Mouse (Mus musculus) cerebellum, postnatal 25 days (tissue): ENCODE measurements around the gene Ptprt.

ENCODE experiments used
- DNase-seq, 2 experiments: peaks; one replicate each; pipeline ENCODE4 v3.0.0; 2021; ENCODE audit warnings: mixed read lengths in 2 of 2

Ptprt gene

GRCm38 (mm10) chr2:162401316-162402100 is 259.4 kb downstream of the Ptprt start:
- DNase-seq = peak; percentile 15 to 36

DNA sequence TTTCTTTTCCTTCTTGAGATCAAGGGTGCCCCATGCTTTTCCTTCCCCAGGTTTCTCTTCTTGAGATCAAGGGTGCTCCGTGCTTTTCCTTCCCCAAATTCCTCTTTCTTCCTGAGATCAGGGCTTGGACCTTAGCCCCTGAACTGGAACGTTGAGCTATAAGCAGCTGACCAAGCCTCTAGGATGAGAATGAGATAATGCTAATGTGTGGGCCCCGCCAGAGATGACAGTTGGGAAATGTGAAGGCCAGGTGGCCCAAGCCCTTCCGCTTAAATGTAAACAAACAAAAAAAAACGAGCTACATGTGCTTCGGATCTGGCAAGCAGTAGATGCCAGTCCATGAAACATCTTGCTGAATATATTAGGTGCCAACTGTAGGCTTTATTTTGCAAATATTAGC is 266.3 kb downstream of the Ptprt start:
- peak; percentile 54 to 55 for DNase-seq

DNA sequence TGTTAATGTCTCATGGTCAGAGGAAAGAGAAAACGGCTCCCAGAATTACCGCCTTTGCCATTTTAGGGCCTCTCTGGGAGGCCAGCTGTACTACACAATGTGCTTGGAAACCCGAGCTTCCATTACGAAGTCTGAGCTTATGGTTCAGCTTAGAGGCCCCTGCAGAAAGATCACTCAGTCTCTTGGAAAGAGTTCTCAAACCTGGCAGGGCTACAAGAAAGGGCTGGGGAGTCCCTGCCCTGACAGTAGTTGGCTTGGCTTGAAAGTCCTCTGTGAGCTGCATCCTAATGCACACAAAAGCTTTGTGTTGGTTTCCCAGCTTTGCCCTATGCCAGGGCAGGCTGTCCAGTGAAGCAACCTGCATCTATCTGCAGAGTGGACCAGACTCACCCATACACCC is 269.1 kb downstream of the Ptprt start:
- peak; percentile 25 to 39 for DNase-seq

DNA sequence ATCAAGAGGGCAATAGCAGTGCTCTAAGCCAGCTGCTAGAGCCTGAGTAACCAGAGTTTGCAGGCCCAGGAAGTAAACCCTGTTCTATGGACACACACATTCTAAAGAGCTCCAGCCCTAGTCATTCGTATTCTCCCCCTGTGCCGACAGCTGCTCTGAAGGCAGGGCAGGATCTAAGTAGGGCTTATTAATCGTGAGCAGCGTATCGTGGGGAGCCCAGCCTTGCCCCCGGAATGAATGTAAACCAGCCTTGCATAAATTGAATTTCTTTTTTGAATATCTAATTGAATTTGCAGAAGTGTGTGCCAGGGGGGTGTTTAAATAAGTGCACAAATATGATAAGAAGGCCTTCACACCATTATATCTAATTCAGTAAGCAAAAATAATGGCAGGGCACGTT is 283.6 kb downstream of the Ptprt start:
- no peak for DNase-seq

DNA sequence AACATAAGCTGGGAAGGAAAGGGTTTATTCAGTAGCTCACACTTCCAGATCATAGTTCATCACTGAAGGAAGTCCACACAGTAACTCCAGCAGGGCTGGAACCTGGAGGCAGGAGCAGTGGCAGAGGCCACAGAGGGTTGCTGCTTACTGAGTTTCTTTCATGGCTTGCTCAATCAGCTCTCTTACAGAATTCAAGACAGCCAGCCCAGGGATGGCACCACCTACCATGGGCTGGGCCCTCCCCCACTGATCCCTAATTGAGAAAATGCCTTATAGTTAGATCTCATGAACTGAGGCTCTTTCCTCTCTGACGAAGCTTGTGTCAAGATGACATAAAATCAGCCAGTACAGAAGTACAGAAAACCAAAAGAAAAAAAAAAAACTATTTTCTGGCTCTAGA is 311.9 kb downstream of the Ptprt start:
- DNase-seq = no peak

DNA sequence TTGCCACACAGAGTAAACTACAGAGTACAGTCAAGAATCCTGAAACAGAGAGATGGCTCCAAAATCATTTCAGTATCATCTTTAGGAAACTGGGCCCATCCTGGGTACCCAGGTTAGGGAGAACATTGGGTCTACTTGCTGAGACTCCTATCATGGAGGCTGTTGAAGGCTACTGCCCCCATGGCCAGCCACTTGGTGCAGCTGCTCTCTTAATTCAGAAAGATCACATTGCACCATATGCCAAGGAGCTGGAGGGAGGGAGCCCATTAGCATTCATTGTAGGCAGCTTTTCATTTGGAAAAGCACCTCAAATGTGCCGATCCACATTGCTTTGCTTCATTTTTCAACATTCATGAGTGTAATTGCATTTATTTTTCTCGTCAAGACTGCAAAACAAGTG is 319.1 kb downstream of the Ptprt start:
- no peak for DNase-seq

DNA sequence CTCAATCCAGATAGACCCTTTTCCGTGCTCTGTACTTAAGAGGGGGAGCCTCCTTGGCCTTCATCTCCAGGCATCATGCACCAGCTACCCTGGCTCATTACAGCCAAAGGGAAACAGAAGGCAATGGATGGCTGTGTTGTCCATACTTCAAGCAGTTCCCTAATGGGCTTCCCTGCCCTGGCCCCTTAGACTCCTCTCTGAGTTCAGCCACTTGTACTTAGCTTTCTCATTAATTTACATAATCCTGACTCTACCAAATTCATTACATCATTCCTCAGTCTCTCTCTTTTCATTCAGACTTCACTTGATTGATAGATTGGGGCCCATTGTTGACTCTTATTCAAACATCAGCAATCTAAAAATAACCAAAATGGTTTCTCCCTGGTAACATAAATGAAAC is 320.7 kb downstream of the Ptprt start:
- DNase-seq = no peak

- no peak for DNase-seq
These were observed 328.8 kb downstream of the Ptprt start for GRCm38 (mm10) chr2:162332066-162332683.

DNA sequence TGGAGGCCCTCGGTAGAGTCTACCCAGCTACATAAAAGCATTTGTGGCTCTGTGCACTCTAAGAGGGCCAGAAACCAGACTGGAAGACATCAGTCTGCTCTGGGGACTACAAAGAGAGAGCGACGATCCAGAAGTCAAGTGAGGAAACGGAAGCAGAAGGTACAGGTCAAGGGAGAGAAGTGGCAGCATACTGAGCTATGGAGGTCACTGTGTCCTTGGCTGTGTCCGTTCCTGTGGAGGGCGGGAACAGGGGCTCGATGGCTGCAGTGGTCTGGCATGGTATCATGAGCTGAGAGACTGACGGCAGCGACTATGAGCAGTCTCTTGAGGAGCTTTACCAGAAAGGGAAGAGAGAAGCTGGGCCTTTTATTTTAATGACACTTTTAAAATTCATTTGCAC is 331.5 kb downstream of the Ptprt start:
- no peak for DNase-seq

DNA sequence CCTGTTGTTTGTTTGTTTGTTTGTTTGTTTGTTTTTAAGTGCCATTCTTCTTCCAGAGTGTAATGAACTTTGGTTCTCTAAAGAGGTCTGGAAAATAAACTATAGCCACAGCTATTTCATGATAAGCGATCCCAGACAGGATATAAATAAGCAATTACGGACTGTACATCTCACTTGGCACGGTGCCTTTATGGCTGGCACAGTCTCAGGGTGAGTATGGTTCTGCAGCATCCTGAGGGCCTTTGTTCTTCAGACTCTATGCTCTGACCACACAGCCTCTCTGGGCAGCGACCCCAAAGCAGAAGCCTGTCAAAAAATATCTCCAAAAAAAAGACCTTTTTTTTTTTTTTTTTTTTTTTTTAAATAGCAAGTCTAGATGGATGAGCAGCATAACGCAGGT is 338.5 kb downstream of the Ptprt start:
- DNase-seq = peak; percentile 49 to 68

DNA sequence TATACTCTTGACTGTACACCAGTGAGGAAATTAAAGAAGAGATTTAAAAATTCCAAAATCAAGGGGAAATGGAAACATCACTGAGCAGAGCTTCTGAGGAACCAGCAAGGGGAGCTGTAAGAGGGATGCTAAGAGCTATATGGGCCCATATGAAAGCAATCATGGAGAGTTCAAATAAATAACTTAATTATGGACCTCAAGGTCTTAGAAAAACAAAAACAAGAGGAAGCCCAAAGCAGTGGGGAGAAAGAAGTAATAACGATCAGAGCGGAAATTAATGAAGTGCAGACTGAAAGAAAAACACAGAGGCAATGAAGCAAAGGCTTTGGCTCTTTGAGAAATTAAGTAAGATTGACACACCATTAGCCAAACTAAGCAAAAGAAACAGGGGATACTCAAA is 353.0 kb downstream of the Ptprt start:
- DNase-seq = no peak

GRCm38 (mm10) chr2:162294070-162294469 is 366.9 kb downstream of the Ptprt start:
- DNase-seq = peak in 1 of 2 experiments; percentile 14

DNA sequence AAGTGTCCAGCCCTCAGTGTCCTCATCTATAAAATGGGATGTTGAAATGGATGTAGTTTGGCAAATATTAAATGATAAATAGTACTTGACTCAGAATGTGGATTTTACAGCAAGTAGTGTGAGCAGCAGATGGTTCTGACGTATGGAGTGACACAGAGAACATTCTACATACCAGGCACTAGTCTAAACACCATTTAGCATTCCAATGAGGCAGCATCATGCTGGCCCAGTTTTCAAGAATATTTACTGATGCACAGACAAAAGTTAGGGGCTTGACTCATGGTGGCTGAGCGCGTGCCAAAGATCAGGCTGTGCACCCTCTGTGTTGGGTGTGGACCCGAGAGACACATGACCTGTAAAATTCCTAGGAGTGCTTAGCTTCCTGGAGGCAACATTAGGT is 378.3 kb downstream of the Ptprt start:
- DNase-seq = peak in 1 of 2 experiments; percentile 28

GRCm38 (mm10) chr2:162282121-162282520 is 378.8 kb downstream of the Ptprt start:
- DNase-seq = peak; percentile 12 to 18

DNA sequence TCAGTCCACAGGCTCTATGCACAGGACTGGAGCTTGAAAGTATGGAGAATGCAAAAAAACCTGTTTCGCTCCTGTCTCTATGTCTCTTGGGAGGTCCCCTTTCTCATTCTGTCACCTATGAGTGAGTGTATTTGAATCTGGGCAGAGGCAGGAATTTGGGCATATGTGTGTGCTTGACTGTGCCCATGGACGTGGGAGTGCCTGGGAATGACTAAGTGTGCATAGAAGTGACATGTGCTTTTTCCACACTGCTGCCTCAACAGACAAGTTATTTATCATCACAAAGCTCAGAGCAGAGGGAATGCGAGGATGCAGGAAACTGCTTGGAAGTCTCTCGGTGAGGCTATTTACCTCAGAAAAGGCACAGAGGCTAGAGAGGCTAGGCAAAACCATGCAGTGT is 387.1 kb downstream of the Ptprt start:
- no peak for DNase-seq

- DNase-seq = no peak
These were observed 409.7 kb downstream of the Ptprt start for GRCm38 (mm10) chr2:162251272-162251671.

GRCm38 (mm10) chr2:162248296-162248695 is 412.7 kb downstream of the Ptprt start:
- DNase-seq = peak; percentile 67 to 79

DNA sequence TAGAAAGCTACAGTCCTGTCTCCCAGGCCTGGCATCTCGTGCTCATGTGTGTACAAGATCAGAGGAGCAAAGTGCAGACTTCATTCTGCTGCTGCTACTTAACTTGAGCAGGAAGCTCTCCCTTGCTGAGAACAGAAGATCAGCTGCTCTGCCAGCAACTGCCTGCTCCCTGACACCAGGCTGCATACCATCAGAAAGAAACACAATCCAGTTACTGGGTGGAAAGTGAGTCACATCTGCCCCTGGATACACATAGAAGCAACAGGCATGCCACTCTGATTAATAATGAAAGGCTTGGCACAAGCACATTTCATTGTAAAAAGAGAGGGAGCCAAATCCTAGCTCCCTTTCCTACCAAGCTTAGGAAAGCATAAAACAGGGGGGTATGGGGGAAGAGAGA is 438.5 kb downstream of the Ptprt start:
- no peak for DNase-seq

DNA sequence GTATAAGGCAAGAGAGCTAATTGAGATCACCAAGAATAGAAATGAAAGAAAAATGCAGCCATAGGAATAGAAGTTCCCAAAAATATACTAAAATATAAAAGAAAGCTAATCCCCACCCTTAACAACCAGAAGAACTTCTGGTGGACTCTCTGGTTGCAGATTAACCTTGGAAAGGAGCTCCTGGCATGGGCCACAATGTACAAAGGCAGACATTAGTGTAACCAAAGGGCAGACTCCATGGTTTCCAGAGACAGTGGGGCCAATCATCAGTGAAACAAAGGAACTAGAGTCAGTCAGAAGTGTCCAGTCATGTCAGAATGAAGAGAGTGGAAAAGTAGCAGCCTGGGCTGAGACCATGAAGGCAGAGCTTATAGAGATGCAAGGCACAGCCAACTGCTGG is 440.4 kb downstream of the Ptprt start:
- no peak for DNase-seq

DNA sequence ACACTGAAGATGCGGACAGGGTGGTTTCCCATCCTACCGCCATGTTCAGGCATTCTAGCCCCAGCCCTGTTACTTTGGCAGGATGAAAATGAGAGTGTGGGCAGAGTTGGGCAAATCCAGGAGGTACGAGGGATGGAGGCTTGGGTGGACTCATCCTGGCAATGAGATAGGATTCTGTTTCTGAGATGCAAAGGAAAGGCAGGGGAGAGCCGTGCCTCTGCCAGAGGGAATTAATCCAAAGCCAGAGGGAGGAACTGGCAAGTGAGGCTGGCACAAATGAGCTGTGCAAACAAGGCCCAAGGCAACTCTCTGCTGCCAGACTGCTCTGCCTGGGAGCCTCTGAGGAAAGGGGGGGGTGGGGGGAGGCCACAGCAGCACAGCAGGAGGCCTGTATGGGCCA is 441.4 kb downstream of the Ptprt start:
- DNase-seq = peak; percentile 72 to 73

GRCm38 (mm10) chr2:162217896-162218295 is 443.1 kb downstream of the Ptprt start:
- DNase-seq = peak in 1 of 2 experiments; percentile 7

DNA sequence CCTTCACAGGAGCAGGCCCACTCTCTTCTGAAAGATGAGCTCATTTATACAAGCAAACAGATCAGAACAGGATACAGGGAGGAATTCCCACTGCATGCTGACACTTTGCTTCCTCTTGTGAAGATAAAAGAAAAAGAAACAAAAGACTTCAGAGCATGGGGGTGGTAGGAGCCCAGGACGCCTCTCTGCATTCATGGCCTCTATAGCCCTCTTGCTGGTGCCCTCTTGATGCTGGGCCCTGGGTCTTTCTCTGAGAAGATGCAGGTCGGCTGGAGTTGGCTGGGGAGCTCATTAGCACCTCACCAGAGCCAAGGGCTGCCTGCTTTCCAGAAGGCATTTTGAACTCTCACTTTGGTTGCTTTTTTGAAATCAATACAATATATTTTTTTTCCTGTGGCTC is 448.6 kb downstream of the Ptprt start:
- no peak for DNase-seq

- DNase-seq = no peak
These were observed 450.4 kb downstream of the Ptprt start for GRCm38 (mm10) chr2:162210564-162210963.

GRCm38 (mm10) chr2:162197316-162197715 is 463.6 kb downstream of the Ptprt start:
- no peak for DNase-seq
